Mouse (Mus musculus) Patski (cell line): Measurements from ENCODE around the gene Npas4. TPM values are rescaled to one million over a fixed set of nuclear protein-coding genes. Genes with fewer than 3 reads are reported as not detected.
"Not testable (repeated sequence)": the region's sequence is repeated elsewhere in the genome, so short reads cannot be mapped to it uniquely, and the experiment has no call there.

Source experiments
- ATAC-seq: fragments of 100-300 bp; one replicate; pipeline ENCODE4 v1.8.0; 2021
- CTCF ChIA-PET: fragments of 350-600 bp; sonication (Branson Sonifier 250); formaldehyde crosslinking; loops from one replicate; lab custom pipeline; 2022; ENCODE audit warnings: inconsistent platforms; lab: Charles Lee
- POLR2A ChIA-PET: fragments of 350-600 bp; sonication (Branson Sonifier 250); formaldehyde crosslinking; loops from one replicate; lab custom pipeline; 2022; ENCODE audit warnings: antibody characterized with exemption, inconsistent platforms; lab: Charles Lee
- DNase-seq: peaks from one replicate; pipeline ENCODE4 v3.0.0-alpha.2; 2011; ENCODE audit warnings: low read depth, low spot score
- H3K27me3 ChIP-seq: fragments of 371-371 bp; one replicate; pipeline ENCODE4 v1.5.1; 2021
- CTCF ChIP-seq: fragments of 100-300 bp; IDR thresholded peaks from one replicate; pipeline ENCODE4 v1.5.1; 2021
- in situ Hi-C: fragments of 300-500 bp; cut with MboI; formaldehyde crosslinking; loops from 3 replicates; pipeline ENCODE4 v1.11.1; 2018; ENCODE audit warnings: low pct_unique_long_range_greater_than_20kb, mixed read lengths
- polyA plus RNA-seq: library from polyadenylated mRNA; unstranded; gene quantifications from one replicate; pipeline ENCODE4 v1.2.3, GENCODE M21; 2021

The Npas4 gene
- polyA plus RNA-seq, 1 experiment from 2014 or later, result 0.18 TPM

GRCm38 (mm10) chr19:4968236-4968635 is 21.9 kb downstream of the Npas4 start:
- no peak for DNase-seq
- ATAC-seq, result no peak
- TF ChIP-seq CTCF, result peak; percentile 76

GRCm38 (mm10) chr19:4961928-4962601 is 28.1 kb downstream of the Npas4 start, which contains the start of gene Mrpl11:
TSS of gene Mrpl11 (plus strand) at chr19:4962147.
- POLR2A ChIA-PET, result interaction anchor here (0.8 to 1.0 kb wide), 3 partner anchors 34 to 470 kb away, joined by 3 to 4 read pairs (median 3); partner anchors contain the start of gene Dpp3

More at GRCm38 (mm10) chr19:4968236-4968635, 21.9 kb downstream of the Npas4 start:
- in situ Hi-C loops, result loop anchor here (25.0 kb wide), 1 partner anchor 331 kb away; the partner anchor contains the start of gene Rce1
- H3K27me3 ChIP-seq, result no peaks in the 10 kb centered on the region
- ChIA-PET POLR2A (no interaction called here), CTCF (interaction anchor here (1.2 kb wide), 1 partner anchor 211 kb away, joined by 3 read pairs; the partner anchor contains the start of gene Rbm4b)

GRCm38 (mm10) chr19:4948641-4949040 is 41.5 kb downstream of the Npas4 start:
- CTCF ChIA-PET, result interaction anchor here (1.8 kb wide), 1 partner anchor 13 kb away, joined by 6 read pairs; the partner anchor contains the start of gene Mrpl11
- DNase-seq, ATAC-seq, H3K27me3 ChIP-seq, in situ Hi-C loops: not testable (repeated sequence)
- POLR2A ChIA-PET, result interaction anchor here (1.2 kb wide), 1 partner anchor 10 kb away, joined by 3 read pairs; no protein-coding TSS in a partner anchor

More at GRCm38 (mm10) chr19:4961928-4962601, 28.1 kb downstream of the Npas4 start, which contains the start of gene Mrpl11:
- CTCF ChIA-PET, result interaction anchor here (0.6 to 3.1 kb wide), 16 partner anchors 11 to 339 kb away, joined by 3 to 11 read pairs (median 4); partner anchors contain the start of gene Dpp3
- no peaks in the 10 kb centered on the region for H3K27me3 ChIP-seq
- in situ Hi-C loops, result loop anchor here (25.0 kb wide), 1 partner anchor 325 kb away; the partner anchor contains the start of gene Rce1
- ATAC-seq (peak; percentile 75), DNase-seq (peak; percentile 77)
- TF ChIP-seq CTCF, result peak; percentile 97

DNA sequence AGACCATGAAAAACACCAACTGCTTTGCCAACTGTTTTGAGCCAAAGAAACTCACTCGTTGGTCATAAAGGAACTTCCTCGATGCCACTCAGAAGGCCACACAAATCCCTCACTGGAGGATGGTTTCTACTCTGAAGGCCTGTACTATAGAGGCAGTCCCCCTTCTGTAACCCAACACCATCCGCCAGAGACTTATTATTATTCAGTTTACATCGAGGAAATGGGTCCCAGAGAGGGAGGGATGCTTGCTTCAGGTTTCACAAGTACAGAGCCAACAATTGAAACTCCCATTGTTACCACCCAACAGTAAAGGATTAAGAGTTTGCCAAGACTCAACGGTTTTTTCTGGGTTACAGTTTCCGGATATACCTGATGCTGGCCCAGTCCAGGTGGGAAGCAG is 44.6 kb downstream of the Npas4 start:
- in situ Hi-C loops, result no loop called here
- ATAC-seq, result no peak

GRCm38 (mm10) chr19:4943253-4943588 is 46.9 kb downstream of the Npas4 start:
- peak; percentile 36 for ATAC-seq
- in situ Hi-C loops, result no loop called here
- no peak for DNase-seq
- ChIA-PET CTCF (no interaction called here), POLR2A (no interaction called here)
- no peak for TF ChIP-seq CTCF
- H3K27me3 ChIP-seq, result no peaks in the 10 kb centered on the region

More for the DNA sequence above, 44.6 kb downstream of the Npas4 start:
- CTCF ChIA-PET, result no interaction called here
- no peaks in the 10 kb centered on the region for H3K27me3 ChIP-seq
- no peak for DNase-seq
- TF ChIP-seq CTCF, result no peak
- POLR2A ChIA-PET, result no interaction called here

DNA sequence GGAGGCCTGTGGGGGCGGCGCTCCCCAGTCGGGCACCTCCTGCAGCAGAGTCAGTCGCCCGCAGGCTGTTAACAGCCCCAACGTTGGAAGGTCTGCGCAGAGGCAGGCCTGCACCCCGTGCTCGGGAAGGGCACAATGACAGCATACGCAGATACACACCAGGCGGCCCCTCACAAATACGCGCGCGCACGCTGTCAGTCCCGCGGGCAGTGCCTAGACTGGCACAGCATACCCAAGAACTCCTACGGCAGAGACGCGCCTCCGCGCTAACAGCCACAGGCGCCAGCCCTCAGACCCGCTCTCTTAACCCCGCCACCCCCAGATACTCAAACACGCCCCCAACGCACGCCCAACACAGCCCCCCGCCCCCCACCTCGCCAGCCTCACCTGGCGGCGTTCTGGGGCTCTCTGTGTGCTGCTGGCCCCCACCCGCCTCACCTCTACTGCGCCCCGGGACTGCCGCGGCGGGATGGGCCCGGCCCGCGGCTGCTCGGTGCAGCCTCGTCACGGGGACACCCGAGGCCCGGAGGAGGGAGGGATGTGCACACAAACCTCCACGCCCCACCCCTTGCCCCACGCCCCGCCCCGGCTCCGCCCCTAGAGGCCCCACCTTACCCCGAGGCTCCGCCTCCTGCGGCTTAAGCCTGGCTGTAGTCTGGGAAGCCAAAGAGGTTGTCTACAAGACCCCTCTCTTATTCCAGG is 47.4 kb downstream of the Npas4 start, which contains the start of gene Peli3:
Gene Peli3, minus strand, starts transcription at position 577 of the 702 bp plus-strand sequence.
- ChIA-PET POLR2A (no interaction called here), CTCF (no interaction called here)
- no peak for DNase-seq
- in situ Hi-C loops, result no loop called here
- peak; percentile 80 for ATAC-seq
- no peak for TF ChIP-seq CTCF
- H3K27me3 ChIP-seq, result no peaks in the 10 kb centered on the region

DNA sequence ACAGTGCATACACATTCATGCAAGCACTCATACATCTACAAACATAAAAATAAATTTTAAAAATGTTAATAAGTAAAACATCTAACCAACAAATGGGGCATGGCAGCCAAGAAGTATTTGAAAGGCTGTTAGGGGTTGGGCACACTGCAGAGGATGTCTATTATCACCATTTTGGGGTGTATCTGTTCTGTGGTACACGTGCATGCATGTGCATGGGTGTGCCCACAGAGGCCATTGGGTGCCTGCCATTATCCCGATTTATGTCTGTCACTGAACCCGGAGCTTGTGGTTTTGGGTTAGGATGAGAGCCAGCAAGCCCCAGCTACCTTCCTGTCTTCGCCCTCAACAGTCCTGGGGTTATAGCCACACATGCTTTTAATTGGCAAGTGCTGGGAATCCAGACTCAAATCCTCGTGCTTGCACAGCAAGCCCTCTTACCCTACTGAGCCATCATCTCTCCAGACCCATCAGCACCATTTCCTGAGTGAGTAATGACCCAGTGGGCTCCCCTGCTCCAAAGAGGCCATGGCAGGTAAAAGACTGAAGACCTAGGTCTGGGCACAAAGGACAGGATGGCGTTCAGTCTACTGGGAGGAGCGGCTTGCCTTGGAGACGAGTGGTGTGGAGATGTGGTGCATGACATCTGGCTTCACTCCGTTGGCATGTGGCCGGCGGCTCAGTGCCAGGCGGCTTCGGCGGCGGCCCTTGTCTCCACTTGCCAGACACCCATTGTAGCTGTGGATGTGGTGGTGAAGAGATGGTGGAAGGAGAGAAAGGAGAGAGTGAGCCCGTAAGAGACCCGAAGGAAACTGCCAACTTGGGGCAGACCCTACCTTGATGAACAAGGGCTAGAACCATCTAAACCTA is 52.4 kb downstream of the Npas4 start:
- ATAC-seq (no peak), DNase-seq (no peak)
- in situ Hi-C loops, result no loop called here
- H3K27me3 ChIP-seq, result no peaks in the 10 kb centered on the region
- TF ChIP-seq CTCF, result no peak
- POLR2A ChIA-PET, result interaction anchor here (1.0 to 2.1 kb wide), 2 partner anchors 9 to 10 kb away, joined by 4 to 11 read pairs; partner anchors contain the start of gene Dpp3
- CTCF ChIA-PET, result interaction anchor here (0.7 to 1.8 kb wide), 4 partner anchors 9 to 129 kb away, joined by 3 to 6 read pairs (median 5); partner anchors contain the start of gene Dpp3

DNA sequence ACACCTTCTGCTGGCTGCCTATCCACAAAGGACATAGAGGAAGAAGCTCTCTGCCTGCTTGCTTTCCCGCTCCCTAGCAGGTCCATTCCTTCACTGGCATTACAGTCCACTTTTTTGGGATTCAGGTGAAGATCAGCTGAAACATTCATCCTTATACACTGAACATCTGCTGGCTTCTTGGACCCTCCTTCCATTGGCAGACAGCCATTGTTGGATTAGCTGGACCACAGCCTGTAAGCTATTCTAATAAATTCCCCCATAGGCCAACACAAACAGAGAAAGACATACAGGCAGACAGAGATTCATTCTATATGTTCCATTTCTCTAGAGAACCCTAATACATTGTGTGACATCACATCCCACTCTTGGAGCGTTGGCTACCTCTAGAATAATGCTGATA is 53.2 kb downstream of the Npas4 start:
- DNase-seq (no peak), ATAC-seq (no peak)
- in situ Hi-C loops, result no loop called here
- H3K27me3 ChIP-seq, result no peaks in the 10 kb centered on the region
- ChIA-PET POLR2A (interaction anchor here (1.0 kb wide), 1 partner anchor 9 kb away, joined by 4 read pairs; the partner anchor contains the start of gene Dpp3), CTCF (interaction anchor here (0.7 to 1.8 kb wide), 2 partner anchors 8 to 128 kb away, joined by 3 to 5 read pairs; no protein-coding TSS in a partner anchor)
- TF ChIP-seq CTCF, result no peak

Other genes with a start within 250 kb of the Npas4 start
- 19.3 TPM for gene Rbm4b, start 233.8 kb downstream of the Npas4 start, polyA plus RNA-seq
- gene Rbm4, start 196.4 kb downstream of the Npas4 start, polyA plus RNA-seq, result 42.3 TPM
- gene Gm21992, start 178.7 kb downstream of the Npas4 start, polyA plus RNA-seq, result 9.9 TPM
- 36.5 TPM for gene Rbm14, start 178.7 kb downstream of the Npas4 start, polyA plus RNA-seq
- gene Ccs, start 151.0 kb downstream of the Npas4 start, polyA plus RNA-seq, result 133 TPM
- 0.26 TPM for gene Ccdc87, start 150.9 kb downstream of the Npas4 start, polyA plus RNA-seq
- gene Ctsf, start 135.2 kb downstream of the Npas4 start, polyA plus RNA-seq, result 79.4 TPM
- gene Actn3, start 112.4 kb downstream of the Npas4 start, polyA plus RNA-seq, result 0.10 TPM
- 17.2 TPM for gene Zdhhc24, start 111.6 kb downstream of the Npas4 start, polyA plus RNA-seq
- gene Bbs1, start 83.7 kb downstream of the Npas4 start, polyA plus RNA-seq, result 20.3 TPM
- 91.0 TPM for gene Dpp3, start 62.0 kb downstream of the Npas4 start, polyA plus RNA-seq
- 7.4 TPM for gene Peli3, start 47.2 kb downstream of the Npas4 start, polyA plus RNA-seq
- gene Mrpl11, start 28.2 kb downstream of the Npas4 start, polyA plus RNA-seq, result 106 TPM
- 15.8 TPM for gene Slc29a2, start 33.5 kb upstream of the Npas4 start, polyA plus RNA-seq
- gene B4gat1, start 48.5 kb upstream of the Npas4 start, polyA plus RNA-seq, result 82.4 TPM
- gene AC124502.3, start 48.6 kb upstream of the Npas4 start, polyA plus RNA-seq, result 1.7 TPM
- gene Brms1, start 51.0 kb upstream of the Npas4 start, polyA plus RNA-seq, result 56.8 TPM
- 39.4 TPM for gene Rin1, start 60.2 kb upstream of the Npas4 start, polyA plus RNA-seq
- gene Cd248, start 77.8 kb upstream of the Npas4 start, polyA plus RNA-seq, result 0.44 TPM
- 0.39 TPM for gene Tmem151a, start 95.2 kb upstream of the Npas4 start, polyA plus RNA-seq
- 68.6 TPM for gene Yif1a, start 98.2 kb upstream of the Npas4 start, polyA plus RNA-seq
- gene Cnih2, start 108.2 kb upstream of the Npas4 start, polyA plus RNA-seq, result 2.5 TPM
- gene Rab1b, start 116.8 kb upstream of the Npas4 start, polyA plus RNA-seq, result 237 TPM
- gene Klc2, start 128.2 kb upstream of the Npas4 start, polyA plus RNA-seq, result 84.0 TPM